Mouse (Mus musculus): ENCODE data around the gene Wdr86.

DNA sequence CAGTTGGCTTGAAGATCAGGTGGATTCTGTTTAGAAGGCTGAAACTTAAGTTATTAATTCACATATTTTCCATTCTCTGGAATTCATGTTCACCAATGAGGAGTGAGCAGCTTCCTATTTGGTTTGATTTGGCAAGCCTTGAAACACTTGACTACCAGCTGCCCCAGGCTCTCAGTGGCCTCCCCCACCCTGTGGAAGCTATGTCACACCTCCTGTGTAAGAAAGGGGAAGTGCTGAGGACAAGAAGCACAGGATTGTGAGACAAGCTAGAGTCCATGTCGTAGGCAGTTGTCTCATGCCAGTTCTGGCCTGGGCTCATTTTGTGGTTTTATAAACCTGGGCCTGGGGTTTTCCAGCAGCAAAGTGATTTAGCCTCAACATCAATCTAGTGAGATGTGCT is 42.8 kb downstream of the Wdr86 start:
- TF ChIP-seq CTCF (IDR thresholded peaks at IDR 0.05; ENCODE audit: extremely low read depth, insufficient read depth, low read length) (no peak), POLR2A (IDR thresholded peaks at IDR 0.05; ENCODE audit: extremely low read depth, insufficient read depth, low read length) (no peak)

All from cortical plate, adult 2 months (tissue).